Mouse (Mus musculus) MEL (cell line): ENCODE measurements at regions not wholly inside any gene's neighbourhood (a gene's known extent, or its start where the extent isn't known, plus 50 kb on each side); places are given as distances from the start of the nearest gene placed in this dataset.

Experiments used
- DNase-seq: peaks from one replicate; pipeline ENCODE4 v3.0.0; 2011; ENCODE audit warnings: low read depth, low spot score
- H3K27ac ChIP-seq: 2 replicates; pipeline ENCODE4 v1.5.1; 2012; ENCODE audit warnings: low read depth, mild to moderate bottlenecking, control low read depth, low read length, moderate library complexity; ENCODE audit not compliant: control insufficient read depth
- H3K27me3 ChIP-seq, 2 experiments: fragments of 150-350 bp in 1 of 2; sonication (generic) in 1 of 2; 2 replicates each; pipeline ENCODE4 v1.6.1; 2012; ENCODE audit warnings: low read length in 2 of 2, mild to moderate bottlenecking in 2 of 2, improper control_type of control experiment in 1 of 2, moderate library complexity in 1 of 2; ENCODE audit not compliant: insufficient read depth in 2 of 2, control insufficient read depth in 1 of 2
- H3K36me3 ChIP-seq, 2 experiments: 2 replicates each; pipeline ENCODE4 v1.6.1; 2012 to 2014; ENCODE audit warnings: low read length in 2 of 2, improper control_type of control experiment in 1 of 2, inconsistent platforms in 1 of 2, mild to moderate bottlenecking in 1 of 2; ENCODE audit not compliant: insufficient read depth in 2 of 2, control insufficient read depth in 1 of 2
- H3K4me1 ChIP-seq, 2 experiments: fragments of 150-350 bp in 1 of 2; sonication (generic) in 1 of 2; 2 replicates each; pipeline ENCODE4 v1.6.1; 2012; ENCODE audit warnings: low read length in 2 of 2, improper control_type of control experiment in 1 of 2, mild to moderate bottlenecking in 1 of 2; ENCODE audit not compliant: insufficient read depth in 2 of 2, control insufficient read depth in 1 of 2
- H3K4me3 ChIP-seq, 2 experiments: fragments of 150-350 bp in 1 of 2; sonication (generic) in 1 of 2; 2 replicates each; pipeline ENCODE4 v1.5.1; 2012; ENCODE audit warnings: low read depth in 2 of 2, low read length in 2 of 2, mild to moderate bottlenecking in 2 of 2, moderate library complexity in 2 of 2, control low read depth in 1 of 2, improper control_type of control experiment in 1 of 2; ENCODE audit not compliant: control insufficient read depth in 1 of 2, insufficient read depth in 1 of 2
- H3K79me2 ChIP-seq: 2 replicates; pipeline ENCODE4 v1.6.1; 2012; ENCODE audit warnings: mild to moderate bottlenecking, low read length, moderate library complexity; ENCODE audit not compliant: control insufficient read depth, poor library complexity, insufficient read depth
- H3K9ac ChIP-seq: 2 replicates; pipeline ENCODE4 v1.6.1; 2012; ENCODE audit warnings: low read depth, mild to moderate bottlenecking, control low read depth, low read length, moderate library complexity; ENCODE audit not compliant: control insufficient read depth, poor library complexity, severe bottlenecking
- H3K9me3 ChIP-seq: fragments of 150-350 bp; sonication (generic); replicated peaks from 2 replicates; pipeline ENCODE4 v1.6.1; 2012; ENCODE audit warnings: mild to moderate bottlenecking, low read length, improper control_type of control experiment, moderate library complexity; ENCODE audit not compliant: insufficient read depth
- BHLHE40 ChIP-seq: IDR thresholded peaks from 2 replicates; pipeline ENCODE4 v1.6.1; 2012; ENCODE audit warnings: low read depth, mild to moderate bottlenecking, inconsistent platforms, low read length, improper control_type of control experiment, borderline replicate concordance
- CHD1 ChIP-seq: IDR thresholded peaks from 2 replicates; pipeline ENCODE4 v1.6.1; 2012; ENCODE audit warnings: low read depth, mild to moderate bottlenecking, inconsistent platforms, low read length, improper control_type of control experiment
- CHD2 ChIP-seq: IDR thresholded peaks from 2 replicates; pipeline ENCODE4 v1.6.1; 2011; ENCODE audit warnings: low read length, improper control_type of control experiment
- ELF1 ChIP-seq: IDR thresholded peaks from 2 replicates; pipeline ENCODE4 v1.6.1; 2014; ENCODE audit warnings: low read depth, mild to moderate bottlenecking, inconsistent platforms, low read length, improper control_type of control experiment, moderate library complexity
- EP300 ChIP-seq, 2 experiments: IDR thresholded peaks; 2 replicates each; pipeline ENCODE4 v1.6.1; 2011; ENCODE audit warnings: improper control_type of control experiment in 2 of 2, low read length in 2 of 2, low read depth in 1 of 2, mild to moderate bottlenecking in 1 of 2
- ETS1 ChIP-seq: IDR thresholded peaks from 2 replicates; pipeline ENCODE4 v1.6.1; 2012; ENCODE audit warnings: low read depth, mild to moderate bottlenecking, inconsistent platforms, low read length, improper control_type of control experiment, moderate library complexity
- GABPA ChIP-seq: IDR thresholded peaks from 2 replicates; pipeline ENCODE4 v1.6.1; 2012; ENCODE audit warnings: low read depth, mild to moderate bottlenecking, inconsistent platforms, low read length, improper control_type of control experiment, moderate library complexity
- GATA1 ChIP-seq: IDR thresholded peaks from 2 replicates; pipeline ENCODE4 v1.6.1; 2011; ENCODE audit warnings: low read depth, low read length, improper control_type of control experiment
- HCFC1 ChIP-seq: IDR thresholded peaks from 2 replicates; pipeline ENCODE4 v1.6.1; 2012; ENCODE audit warnings: low read depth, mild to moderate bottlenecking, inconsistent platforms, low read length, improper control_type of control experiment, moderate library complexity
- KAT2A ChIP-seq: conservative IDR thresholded peaks from 2 replicates; pipeline ENCODE4 v1.6.1; 2012; ENCODE audit warnings: low read depth, low read length, improper control_type of control experiment, inconsistent platforms
- MAX ChIP-seq: IDR thresholded peaks from 2 replicates; pipeline ENCODE4 v1.6.1; 2011; ENCODE audit warnings: low read length, improper control_type of control experiment
- MEF2A ChIP-seq: IDR thresholded peaks from 2 replicates; pipeline ENCODE4 v1.6.1; 2014; ENCODE audit warnings: low read depth, mild to moderate bottlenecking, inconsistent platforms, low read length, improper control_type of control experiment; ENCODE audit not compliant: poor library complexity, insufficient replicate concordance, severe bottlenecking; ENCODE audit errors: extremely low read depth
- MYB ChIP-seq: IDR thresholded peaks from 2 replicates; pipeline ENCODE4 v1.6.1; 2011; ENCODE audit warnings: mild to moderate bottlenecking, low read depth, low read length, improper control_type of control experiment
- MYC ChIP-seq: IDR thresholded peaks from 2 replicates; pipeline ENCODE4 v1.6.1; 2011; ENCODE audit warnings: low read depth, mild to moderate bottlenecking, low read length, improper control_type of control experiment, moderate library complexity
- NELFE ChIP-seq: IDR thresholded peaks from 2 replicates; pipeline ENCODE4 v1.6.1; 2011; ENCODE audit warnings: low read depth, low read length, improper control_type of control experiment
- NRF1 ChIP-seq: IDR thresholded peaks from 2 replicates; pipeline ENCODE4 v1.6.1; 2014; ENCODE audit warnings: low read depth, mild to moderate bottlenecking, inconsistent platforms, low read length, improper control_type of control experiment, moderate library complexity; ENCODE audit not compliant: poor library complexity, insufficient read depth, severe bottlenecking
- POLR2AphosphoS5 ChIP-seq: IDR thresholded peaks from 2 replicates; pipeline ENCODE4 v1.6.1; 2012; ENCODE audit warnings: low read depth, borderline replicate concordance, mild to moderate bottlenecking, inconsistent platforms, low read length, moderate library complexity, mixed read lengths
- RAD21 ChIP-seq: IDR thresholded peaks from 2 replicates; pipeline ENCODE4 v1.6.1; 2011; ENCODE audit warnings: mild to moderate bottlenecking, low read depth, low read length, improper control_type of control experiment
- SIN3A ChIP-seq: IDR thresholded peaks from 2 replicates; pipeline ENCODE4 v1.6.1; 2012; ENCODE audit warnings: low read length, improper control_type of control experiment, inconsistent platforms
- SMC3 ChIP-seq: IDR thresholded peaks from 2 replicates; pipeline ENCODE4 v1.6.1; 2011; ENCODE audit warnings: low read depth, low read length, improper control_type of control experiment
- TBP ChIP-seq: IDR thresholded peaks from 2 replicates; pipeline ENCODE4 v1.8.0; 2011; ENCODE audit warnings: low read depth, low read length, improper control_type of control experiment
- TCF12 ChIP-seq: IDR thresholded peaks from 2 replicates; pipeline ENCODE4 v1.6.1; 2014; ENCODE audit warnings: low read depth, mild to moderate bottlenecking, inconsistent platforms, low read length, improper control_type of control experiment, moderate library complexity
- UBTF ChIP-seq: IDR thresholded peaks from 2 replicates; pipeline ENCODE4 v1.6.1; 2012; ENCODE audit warnings: low read depth, mild to moderate bottlenecking, inconsistent platforms, low read length, improper control_type of control experiment, moderate library complexity, borderline replicate concordance; ENCODE audit not compliant: insufficient read depth
- USF1 ChIP-seq: IDR thresholded peaks from 2 replicates; pipeline ENCODE4 v1.6.1; 2014; ENCODE audit warnings: low read depth, mild to moderate bottlenecking, inconsistent platforms, low read length, improper control_type of control experiment, moderate library complexity
- ZMIZ1 ChIP-seq: IDR thresholded peaks from 2 replicates; pipeline ENCODE4 v1.6.1; 2012; ENCODE audit warnings: low read depth, mild to moderate bottlenecking, inconsistent platforms, low read length, improper control_type of control experiment, moderate library complexity

- Histone ChIP-seq H3K36me3 (no peaks in the 10 kb centered on the region), H3K27ac (no peak overlapping the region), H3K27me3 (no peaks in the 10 kb centered on the region; a peak in 1 of 4 replicates), H3K9me3 (no peaks in the 10 kb centered on the region), H3K9ac (no peak overlapping the region), H3K79me2 (no peaks in the 10 kb centered on the region), H3K4me1 (no peaks in the 10 kb centered on the region), H3K4me3 (no peak overlapping the region)
- DNase-seq = peak; percentile 34
- no peak for TF ChIP-seq MYC
- TF ChIP-seq BHLHE40 = no peak
- TF ChIP-seq MEF2A = no peak
- TF ChIP-seq MYB = no peak
- no peak for TF ChIP-seq UBTF
- TF ChIP-seq EP300 (IDR thresholded peaks at IDR 0.05; ENCODE audit: low read depth in 1 of 2, low read length in 2 of 2) = 0 out of 4 replicates have a peak, but pooled peaks of 1 of the 2 experiments have one; percentile 22
- TF ChIP-seq ETS1 = peak; percentile 43; the same call in 1 of the 2 replicates
- TF ChIP-seq GABPA = no peak
- no peak for TF ChIP-seq GATA1
Observed at GRCm38 (mm10) chr17:4425342-4425741, 568.8 kb upstream of the Arid1b start.

- Histone ChIP-seq H3K27ac (no peak overlapping the region), H3K9me3 (no peaks in the 10 kb centered on the region), H3K79me2 (no peaks in the 10 kb centered on the region), H3K4me1 (no peaks in the 10 kb centered on the region), H3K4me3 (no peak overlapping the region), H3K27me3 (no peaks in the 10 kb centered on the region; a peak in 1 of 4 replicates), H3K9ac (no peak overlapping the region), H3K36me3 (no peaks in the 10 kb centered on the region)
- no peak for TF ChIP-seq KAT2A
- no peak for DNase-seq
Observed at GRCm38 (mm10) chr17:4429036-4429435, 565.1 kb upstream of the Arid1b start.

GRCm38 (mm10) chr17:4445606-4446005 is 548.5 kb upstream of the Arid1b start:
- H3K9ac ChIP-seq = no peak overlapping the region
- no peaks in the 10 kb centered on the region for H3K9me3 ChIP-seq
- no peak overlapping the region for H3K27ac ChIP-seq
- H3K27me3 ChIP-seq = peaks cover 0 to 5% of the 10 kb centered on the region in 2 experiments; a peak in 2 of 4 replicates
- TF ChIP-seq ELF1 (no peak), TCF12 (no peak), SIN3A (no peak), ETS1 (no peak), GATA1 (no peak), HCFC1 (no peak), CHD1 (no peak), GABPA (no peak), CHD2 (no peak), USF1 (no peak), NRF1 (no peak), NELFE (no peak), POLR2AphosphoS5 (no peak), ZMIZ1 (no peak), RAD21 (no peak), KAT2A (no peak), MAX (no peak), SMC3 (no peak), TBP (no peak)
- H3K79me2 ChIP-seq = no peaks in the 10 kb centered on the region
- H3K36me3 ChIP-seq = no peaks in the 10 kb centered on the region
- no peaks in the 10 kb centered on the region for H3K4me1 ChIP-seq
- no peak for DNase-seq
- H3K4me3 ChIP-seq = no peak overlapping the region
